Mouse (Mus musculus): ENCODE measurements around the gene Wnt4.

DNA sequence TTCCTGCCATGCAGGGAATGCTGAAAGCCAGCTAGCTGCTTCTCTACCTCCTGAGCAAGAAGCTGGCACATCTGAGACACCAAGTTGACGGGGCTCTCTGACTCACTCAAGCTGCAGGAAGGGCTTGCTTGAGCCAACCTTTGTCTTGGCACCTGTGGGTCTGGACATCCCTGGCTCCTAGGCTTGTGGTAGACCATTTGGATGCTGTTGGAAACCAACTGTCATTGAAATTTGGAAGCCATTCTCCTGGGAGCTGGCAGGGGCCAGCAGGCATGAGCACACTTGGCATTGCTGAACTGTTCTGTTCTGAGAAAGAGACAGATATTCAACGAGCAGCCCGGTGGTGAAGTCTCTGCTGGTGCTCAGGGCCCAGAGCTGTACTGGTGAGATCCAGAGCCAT is 13.0 kb downstream of the Wnt4 start:
- TF ChIP-seq CTCF (IDR thresholded peaks at IDR 0.05 in 2 of 3, conservative IDR thresholded peaks at IDR 0.05 in 1 of 3; ENCODE audit: control insufficient read depth in 1 of 3, insufficient read depth in 1 of 3, low read depth in 2 of 3, low read length in 3 of 3, poor library complexity in 1 of 3, severe bottlenecking in 1 of 3) = no peak
- TF ChIP-seq POLR2A (IDR thresholded peaks at IDR 0.05; ENCODE audit: control insufficient read depth in 1 of 2, insufficient read depth in 1 of 2, low read depth in 1 of 2, low read length in 2 of 2, poor library complexity in 1 of 2) = no peak
- no peak for TF ChIP-seq RCOR1 (IDR thresholded peaks at IDR 0.05; ENCODE audit: low read depth, low read length)
- TF ChIP-seq ZC3H11A (IDR thresholded peaks at IDR 0.05; ENCODE audit: low read depth, low read length) = no peak
- TF ChIP-seq HCFC1 (IDR thresholded peaks at IDR 0.05; ENCODE audit: low read depth, low read length) = no peak
- TF ChIP-seq NELFE (IDR thresholded peaks at IDR 0.05; ENCODE audit: low read depth, low read length) = no peak
- no peak for TF ChIP-seq SMC3 (IDR thresholded peaks at IDR 0.05; ENCODE audit: low read depth, low read length)
- TF ChIP-seq ETS1 (IDR thresholded peaks at IDR 0.05; ENCODE audit: low read depth, low read length) = no peak
- TF ChIP-seq GABPA (IDR thresholded peaks at IDR 0.05; ENCODE audit: low read depth, low read length) = no peak
- TF ChIP-seq MYC (IDR thresholded peaks at IDR 0.05; ENCODE audit: low read depth, low read length) = no peak
- no peak for TF ChIP-seq UBTF (IDR thresholded peaks at IDR 0.05; ENCODE audit: borderline replicate concordance, insufficient read depth, low read depth, low read length)
- TF ChIP-seq CHD2 (IDR thresholded peaks at IDR 0.05; ENCODE audit: low read length) = no peak
- TF ChIP-seq TCF12 (IDR thresholded peaks at IDR 0.05; ENCODE audit: low read depth, low read length) = no peak
- no peak for TF ChIP-seq EP300 (IDR thresholded peaks at IDR 0.05; ENCODE audit: low read depth in 1 of 2, low read length in 2 of 2)

Data from MEL (cell line).